Mouse (Mus musculus): ENCODE results near the gene Parp8.
"Not testable (repeated sequence)": the region's sequence is repeated elsewhere in the genome, so short reads cannot be mapped to it uniquely, and the experiment has no call there.

Gene Parp8

DNA sequence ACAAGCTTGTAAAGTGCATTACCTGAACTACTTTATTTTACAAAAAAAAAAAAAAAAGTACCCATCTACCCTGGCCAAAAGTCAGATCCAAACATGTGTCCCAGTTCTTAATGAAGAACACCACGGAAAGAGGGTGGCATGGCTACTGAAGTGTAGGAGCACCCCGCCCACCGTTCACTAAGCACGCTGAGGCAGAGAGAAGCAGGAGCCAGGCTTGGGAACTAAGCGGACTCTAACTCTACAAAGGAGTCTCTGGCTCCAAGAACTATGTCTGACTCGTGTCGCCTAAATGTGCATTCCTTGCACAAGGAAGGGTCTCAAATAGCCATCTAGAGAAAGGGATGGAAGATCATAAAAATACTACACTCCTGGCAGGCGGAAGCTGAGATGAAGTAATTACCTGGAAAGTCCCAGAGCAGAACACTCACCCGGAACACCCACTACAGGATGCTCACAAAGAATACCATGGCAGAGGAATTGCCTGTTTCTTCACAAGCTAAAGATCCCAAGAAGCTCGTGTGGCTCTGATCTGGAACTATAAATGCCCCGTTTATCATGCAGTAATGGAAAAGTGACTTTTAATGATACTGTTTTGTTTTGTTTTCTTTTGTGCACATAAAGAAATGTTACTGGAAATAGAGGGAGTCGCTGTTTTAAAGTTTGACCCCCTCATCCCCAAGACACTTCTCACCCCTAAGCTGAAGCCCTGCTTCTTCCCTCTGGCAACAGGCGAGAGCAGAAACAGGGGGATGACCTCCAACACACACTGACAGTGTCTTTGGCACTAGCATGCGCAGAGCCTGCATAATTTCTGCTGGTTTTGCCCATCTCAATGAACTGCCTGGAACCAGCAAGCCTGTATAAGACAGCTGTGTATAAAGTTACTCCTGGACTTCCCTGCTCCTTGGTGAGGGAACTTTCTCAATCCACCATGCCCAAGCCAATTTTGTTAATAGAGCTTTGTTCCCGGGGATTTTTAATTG, 62.6 kb downstream of the Parp8 start:
- no peak for DNase-seq (ENCODE audit: low spot score in 2 of 2)

DNA sequence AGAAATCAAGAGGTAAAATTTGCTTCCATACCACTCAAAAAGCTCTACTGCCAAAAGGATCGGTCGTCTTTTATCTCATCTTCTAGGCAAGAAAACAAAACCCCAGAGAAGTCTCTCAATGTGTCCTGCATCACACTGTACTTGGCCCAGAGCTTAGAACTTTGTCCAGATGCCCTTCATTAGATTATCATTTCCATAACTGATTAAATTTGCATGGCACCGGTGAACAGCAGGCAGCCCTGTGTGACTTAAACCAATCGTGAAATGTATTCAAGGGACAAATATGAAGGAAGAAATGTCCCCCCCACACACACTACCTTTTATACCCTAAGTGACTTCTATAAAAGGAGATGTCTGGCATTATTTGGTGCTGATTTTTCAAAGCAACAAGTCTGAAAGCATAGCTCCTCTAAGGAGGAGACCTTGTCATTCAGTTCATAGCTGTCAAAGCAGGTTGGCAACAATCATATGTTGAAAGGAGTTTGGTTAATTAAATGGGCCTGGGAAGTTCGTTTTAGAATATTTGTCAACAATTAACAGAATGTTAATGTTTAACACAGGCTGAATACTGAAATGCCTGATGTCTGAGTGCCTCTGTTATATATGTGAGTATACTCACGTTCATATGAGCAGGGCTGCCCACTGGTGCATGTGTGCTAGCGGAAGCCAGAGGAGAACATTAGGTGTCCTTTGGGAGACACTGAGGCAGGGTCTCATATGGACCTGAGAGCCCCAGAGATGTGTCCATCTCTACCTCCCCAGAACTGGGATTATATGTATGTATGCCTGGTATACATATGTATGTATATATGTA, 66.4 kb downstream of the Parp8 start:
- DNase-seq (ENCODE audit: low spot score in 2 of 2) = no peak

DNA sequence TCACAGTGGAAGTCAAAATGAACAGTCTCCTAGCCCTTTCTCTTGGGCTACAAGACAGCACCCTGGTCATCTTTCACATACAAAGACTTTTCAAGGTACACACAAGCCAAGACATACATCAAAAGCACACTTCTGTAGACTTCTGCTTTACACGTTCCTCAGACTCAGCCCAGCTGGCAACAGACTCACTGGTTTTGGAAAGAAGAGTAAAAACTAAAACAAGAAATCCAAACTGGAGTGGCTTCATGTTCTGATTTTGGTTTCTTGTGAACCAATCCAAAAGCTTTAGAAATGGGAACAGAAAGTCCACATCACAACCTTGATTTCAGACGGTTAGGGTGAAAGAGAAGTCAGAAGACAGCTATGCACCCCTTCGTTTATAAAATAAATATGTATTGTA, 67.8 kb downstream of the Parp8 start:
- DNase-seq (ENCODE audit: low spot score in 2 of 2) = no peak

DNA sequence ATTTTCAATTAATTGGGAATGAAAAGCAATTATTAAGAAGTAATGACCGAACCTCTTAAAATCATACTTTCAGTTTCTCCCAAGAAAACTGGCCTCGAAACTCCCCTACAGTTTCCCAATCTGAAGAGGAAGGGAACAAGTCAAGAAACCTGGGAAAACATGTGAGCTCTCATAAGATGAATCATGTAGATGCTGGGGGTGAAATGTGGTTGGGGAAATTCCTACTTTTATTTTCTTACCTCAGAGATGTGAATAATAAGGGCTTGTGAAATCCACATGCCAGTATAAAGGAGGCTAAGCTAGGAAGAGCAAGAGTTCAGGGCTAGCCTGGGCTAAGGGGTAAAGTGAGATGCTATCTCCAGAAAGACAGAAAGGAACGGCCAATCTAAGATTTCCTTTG, 74.0 kb downstream of the Parp8 start:
- DNase-seq (ENCODE audit: low spot score in 2 of 2) = no peak

DNA sequence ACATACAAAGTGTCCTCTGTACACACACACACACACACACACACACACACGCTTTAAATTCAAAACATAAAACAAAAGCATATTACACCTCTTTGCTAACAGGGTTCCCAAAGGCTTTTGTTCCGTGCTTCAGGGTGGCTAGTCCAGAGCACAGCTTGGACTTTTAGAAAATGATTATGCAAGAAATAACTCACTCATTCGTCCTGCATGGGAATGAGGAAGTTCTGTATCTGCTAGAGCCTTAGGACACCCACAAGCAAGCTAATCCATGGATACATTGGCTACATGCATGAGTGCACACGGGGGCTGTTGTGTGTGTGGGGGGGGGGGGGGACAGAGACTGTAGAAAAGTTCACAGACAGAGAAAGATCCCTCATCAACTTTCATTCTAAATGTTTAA, 75.8 kb downstream of the Parp8 start:
- DNase-seq (ENCODE audit: low spot score in 2 of 2) = no peak

DNA sequence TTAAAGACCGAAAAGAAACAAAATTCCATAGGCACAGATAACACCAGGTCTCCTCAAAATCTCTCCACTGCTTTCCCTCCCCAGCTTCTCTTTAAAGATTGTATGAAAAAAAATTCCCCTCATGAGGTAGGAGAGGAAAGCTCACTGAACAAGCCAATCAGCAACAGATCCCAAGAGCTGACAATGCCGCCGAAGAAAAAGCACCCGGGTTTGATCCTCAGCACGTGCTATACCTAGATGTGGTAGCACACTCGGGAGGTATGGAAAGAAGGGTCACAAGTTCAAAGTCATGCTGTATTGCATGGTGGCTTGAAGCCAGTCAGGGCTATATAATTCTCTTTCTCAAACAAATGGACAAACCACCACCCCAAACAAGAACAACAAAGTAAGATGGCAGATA, 76.3 kb downstream of the Parp8 start:
- no peak for DNase-seq (ENCODE audit: low spot score in 2 of 2)

DNA sequence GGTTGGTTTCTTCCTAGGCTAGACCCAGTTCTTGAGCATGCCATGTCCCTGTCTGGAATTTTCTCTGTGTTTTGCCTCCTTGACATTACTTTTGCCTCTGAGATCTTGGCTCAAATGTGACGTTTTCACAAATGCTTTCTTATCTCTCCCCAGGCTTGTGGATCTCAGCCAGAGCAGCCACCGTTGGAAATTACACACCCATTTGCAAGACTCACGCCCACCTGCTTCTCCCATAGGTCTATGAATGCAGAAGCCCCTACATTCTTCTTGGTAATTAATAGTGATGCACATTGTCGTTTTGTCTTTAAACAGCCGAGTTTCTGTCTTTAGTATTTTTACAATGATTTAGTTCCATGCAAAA, 77.1 kb downstream of the Parp8 start:
- DNase-seq (ENCODE audit: low spot score in 2 of 2) = no peak

DNA sequence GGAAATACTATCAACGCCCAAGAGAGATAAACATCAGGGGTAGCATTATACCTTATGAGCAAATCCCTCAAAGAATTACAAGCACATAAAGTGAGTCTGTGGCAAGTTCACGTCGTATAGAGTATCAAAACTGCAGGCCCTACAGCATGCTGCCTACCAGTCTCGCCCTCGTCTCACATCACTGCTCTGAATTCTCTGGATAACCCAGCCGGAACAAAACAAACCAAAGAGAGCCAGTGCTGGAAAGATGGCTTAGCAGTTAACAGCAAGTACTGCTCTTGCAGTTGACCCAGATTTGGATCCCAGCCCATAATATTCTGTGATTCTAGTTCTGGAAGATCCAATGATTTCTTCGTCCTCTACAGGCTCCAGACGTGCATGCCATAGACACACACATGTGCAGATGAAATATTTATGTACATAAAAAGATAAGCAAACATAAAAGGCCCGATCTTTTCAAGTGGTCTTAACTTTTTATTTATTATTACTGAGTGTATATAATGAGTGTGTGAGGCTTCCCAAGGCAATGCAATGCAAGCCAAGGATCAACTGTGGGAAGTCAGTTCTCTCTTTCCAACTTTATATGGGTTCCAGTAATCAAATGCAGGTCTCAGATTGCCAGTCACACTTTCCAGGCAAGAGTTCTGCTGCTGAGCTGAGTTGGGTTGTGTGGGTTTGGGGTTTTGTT, 77.6 kb downstream of the Parp8 start:
- DNase-seq (ENCODE audit: low spot score in 2 of 2) = no peak

DNA sequence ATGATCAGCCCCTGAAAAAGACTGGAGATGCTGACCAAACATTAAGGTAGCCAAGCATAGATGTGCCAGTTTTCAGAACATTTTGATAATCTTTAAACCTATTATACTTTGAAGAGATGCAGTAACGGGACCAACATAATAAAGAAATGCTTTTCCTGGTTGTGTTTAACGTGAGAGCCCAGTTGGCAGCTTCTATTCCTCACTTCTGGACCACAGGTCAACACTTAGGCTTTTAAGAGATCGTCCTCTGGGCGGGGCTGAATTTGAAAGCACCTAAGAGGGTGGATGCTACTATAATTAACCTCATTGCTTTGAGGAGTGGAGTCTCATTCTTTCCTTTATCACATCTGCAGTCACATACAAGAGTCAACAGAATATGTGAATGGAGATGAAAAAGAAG, 78.8 kb downstream of the Parp8 start:
- no peak for DNase-seq (ENCODE audit: low spot score in 2 of 2)

DNA sequence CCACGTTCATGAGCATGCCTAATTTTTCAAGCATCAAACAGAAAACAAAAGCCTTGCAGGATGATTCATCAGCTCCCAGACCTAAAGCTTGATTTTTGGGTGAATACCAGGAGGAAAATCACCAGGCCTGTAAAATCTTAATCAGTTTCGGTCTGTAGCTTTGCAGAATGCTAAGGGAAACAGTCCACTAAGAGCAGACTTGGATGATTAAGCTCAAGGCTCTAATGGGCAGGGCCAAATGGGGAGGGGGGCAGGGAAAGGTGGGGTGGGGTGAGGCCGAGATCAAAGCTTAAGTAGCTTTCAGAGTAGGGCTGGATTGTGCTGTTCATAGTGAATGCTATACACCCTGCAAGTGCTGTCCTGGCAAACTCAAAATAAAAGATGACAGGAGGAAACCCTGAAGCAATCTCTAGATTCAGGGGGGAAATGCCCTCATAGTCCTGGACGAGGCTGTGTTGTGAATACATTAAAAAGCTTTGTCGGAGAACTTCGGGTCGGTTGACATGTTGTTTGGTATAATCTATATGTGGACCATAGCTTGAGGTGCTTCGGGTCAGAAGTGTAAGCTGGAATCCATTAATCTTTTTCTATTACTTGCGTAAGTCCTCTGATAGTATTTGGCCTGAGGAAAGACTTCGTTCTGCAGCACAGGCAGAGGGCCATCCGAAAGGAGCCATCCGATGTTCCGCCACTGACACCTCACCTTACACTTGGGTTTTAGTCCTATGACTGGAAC, 83.9 kb downstream of the Parp8 start:
- no peak for DNase-seq (ENCODE audit: low spot score in 2 of 2)

DNA sequence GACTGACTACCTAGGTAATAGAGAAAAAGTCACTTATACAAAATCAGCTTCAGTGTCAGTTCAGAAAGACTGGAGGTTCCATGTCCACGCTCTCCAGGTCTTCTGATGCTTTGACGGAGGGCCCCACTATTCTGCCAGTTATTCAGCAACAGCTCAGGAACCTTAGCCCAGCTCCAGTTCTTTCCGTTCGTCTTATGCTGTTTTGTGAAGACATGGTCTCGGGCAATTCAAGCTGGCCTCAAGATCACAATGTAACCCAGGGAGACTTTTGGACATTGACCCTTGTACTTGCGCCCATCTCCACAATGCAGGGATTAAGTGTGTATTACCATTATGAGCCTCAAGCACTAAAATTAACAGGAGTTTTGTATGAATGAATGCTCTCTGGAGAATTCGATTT, 84.6 kb downstream of the Parp8 start:
- no peak for DNase-seq (ENCODE audit: low spot score in 2 of 2)

DNA sequence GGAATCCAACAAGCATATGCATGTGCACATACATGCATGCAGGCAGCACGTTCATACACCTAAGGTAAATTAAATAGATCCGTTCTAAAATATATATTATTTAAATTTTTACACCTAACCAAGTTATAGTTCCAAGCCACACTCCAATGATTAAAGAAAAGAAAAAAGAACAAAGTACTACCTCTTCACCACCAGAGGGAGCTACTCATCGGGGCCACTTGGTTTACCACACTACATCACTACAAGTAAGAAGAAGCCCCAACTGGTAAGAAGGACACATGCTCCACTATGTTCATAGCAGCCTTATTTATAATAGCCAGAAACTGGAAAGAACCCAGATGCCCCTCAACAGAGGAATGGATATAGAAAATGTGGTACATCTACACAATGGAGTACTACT, 88.3 kb downstream of the Parp8 start:
- not testable (repeated sequence) for DNase-seq (ENCODE audit: low spot score in 2 of 2)

DNA sequence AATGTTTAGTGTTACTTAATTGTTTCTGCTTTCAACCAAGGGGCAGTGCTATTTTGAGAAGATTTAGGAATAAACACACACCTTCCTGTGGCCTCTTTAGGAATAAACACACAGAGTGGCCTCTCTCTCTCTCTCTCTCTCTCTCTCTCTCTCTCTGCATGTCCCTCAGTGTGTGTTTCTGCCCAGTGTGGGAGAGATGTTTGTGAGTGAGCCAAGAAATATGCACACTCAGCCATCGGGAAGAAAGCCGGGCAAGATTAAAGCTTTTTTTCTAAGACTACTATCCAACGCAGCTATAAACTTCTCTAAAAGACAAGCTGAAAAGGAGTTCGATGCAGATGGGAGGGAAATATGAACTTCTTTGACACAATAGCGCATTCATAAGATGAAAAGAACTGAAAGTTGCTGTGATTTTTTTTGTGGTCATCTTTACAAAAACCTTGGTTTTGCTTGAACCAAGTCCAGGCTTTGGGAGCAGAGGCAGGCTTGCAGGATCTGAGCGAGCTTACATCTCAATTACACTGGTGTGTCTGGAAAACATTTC, 107.9 kb downstream of the Parp8 start:
- DNase-seq (ENCODE audit: low spot score in 2 of 2) = no peak

DNA sequence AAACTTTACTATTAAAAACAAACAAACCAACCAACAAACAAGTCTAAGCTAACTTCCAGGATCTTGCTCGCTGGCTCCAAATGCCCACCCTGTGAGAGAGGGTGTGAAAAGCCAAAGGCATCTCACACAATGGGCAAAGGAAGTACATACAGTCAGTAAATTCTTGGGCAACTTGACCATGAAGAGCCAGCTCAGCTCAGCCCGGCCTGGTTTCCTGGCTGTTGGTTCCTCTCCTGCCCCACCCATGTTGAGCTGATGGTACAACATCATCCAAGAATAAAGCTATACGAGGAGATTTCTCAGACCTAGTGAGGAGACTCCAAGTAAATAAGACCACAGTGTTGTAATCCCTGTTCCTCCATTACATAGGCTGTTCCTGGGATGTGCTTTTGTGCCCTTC, 117.1 kb downstream of the Parp8 start:
- DNase-seq (ENCODE audit: low spot score in 2 of 2) = no peak

DNA sequence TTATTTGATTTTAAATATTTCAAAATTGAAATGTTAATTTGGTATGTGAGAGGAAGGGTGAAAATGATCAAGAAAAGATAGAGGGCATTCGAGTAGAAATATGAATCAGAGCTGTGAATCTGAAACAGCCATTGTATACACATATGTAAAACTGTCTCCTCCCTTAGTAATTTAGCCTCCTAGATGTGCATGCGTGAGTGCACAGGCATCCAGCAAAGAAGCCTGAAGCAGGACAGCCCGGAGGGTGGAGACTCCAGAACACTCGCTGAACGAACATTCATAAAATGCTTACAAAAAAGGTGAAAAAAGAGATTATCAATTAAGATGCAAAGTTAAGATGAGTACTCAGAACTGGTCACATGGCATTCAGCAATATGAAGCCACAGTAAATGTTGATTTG, 121.9 kb downstream of the Parp8 start:
- no peak for DNase-seq (ENCODE audit: low spot score in 2 of 2)

DNA sequence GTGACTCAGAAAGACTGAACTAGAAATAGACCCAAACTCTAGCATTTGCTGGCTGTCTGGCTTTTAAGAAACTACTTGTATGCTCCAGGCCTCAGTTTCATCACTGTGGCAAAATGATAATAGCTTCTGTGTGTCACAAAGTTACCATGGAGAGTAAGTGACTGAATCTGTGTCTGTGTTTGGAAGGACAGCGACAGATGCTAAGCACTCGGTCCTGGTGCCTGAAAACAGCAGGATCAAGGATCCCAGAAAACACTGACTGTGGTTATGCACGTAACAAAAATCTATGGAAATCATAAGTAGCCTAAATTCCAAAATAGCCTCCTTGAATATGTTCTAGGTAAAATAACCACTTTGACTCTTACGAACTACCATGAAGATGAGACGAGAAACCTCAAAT, 126.9 kb downstream of the Parp8 start:
- DNase-seq (ENCODE audit: low spot score in 2 of 2) = no peak

DNA sequence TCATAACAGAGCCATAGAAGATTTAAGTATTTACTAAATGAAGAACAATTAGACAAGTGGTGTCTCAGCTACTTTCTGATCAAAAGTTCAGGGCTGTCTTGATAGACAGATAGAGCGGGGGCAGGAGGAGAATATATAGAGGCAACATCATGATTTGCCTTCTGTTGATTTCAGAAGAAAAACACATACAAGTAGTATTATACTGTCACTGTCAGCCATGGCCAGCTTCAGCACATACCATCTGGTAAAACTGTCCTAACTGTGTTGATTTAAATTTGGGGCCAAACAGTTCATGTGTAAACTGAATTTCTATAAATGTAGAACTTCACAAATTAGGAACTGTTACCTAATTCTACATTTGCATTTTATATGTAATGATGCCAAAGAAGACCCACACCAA, 127.6 kb downstream of the Parp8 start:
- DNase-seq (ENCODE audit: low spot score in 2 of 2) = no peak

DNA sequence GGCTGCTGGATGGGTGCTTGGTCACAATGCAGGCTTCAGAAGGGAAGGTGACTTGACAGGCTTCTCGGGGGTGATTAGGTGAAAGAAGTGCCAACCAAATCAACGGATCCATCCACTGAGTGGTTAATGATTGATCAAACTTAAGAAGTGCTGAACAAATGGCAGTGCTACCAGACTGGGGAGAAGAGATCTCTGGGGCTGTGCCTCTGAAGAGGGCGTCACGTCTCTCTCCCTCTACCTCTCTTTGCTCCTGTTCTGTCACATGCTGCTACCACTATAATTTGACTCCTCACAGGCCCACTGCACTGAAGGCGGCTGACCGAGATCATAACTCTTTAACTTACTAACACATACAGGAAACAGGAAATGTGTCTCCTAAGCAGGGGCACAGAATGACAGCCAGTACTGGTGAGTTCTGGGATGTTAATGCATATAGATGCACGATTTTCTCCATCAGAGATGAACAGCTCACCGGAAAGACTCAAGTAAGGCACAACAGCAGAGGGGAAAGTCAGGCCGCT, 140.9 kb downstream of the Parp8 start:
- DNase-seq (ENCODE audit: low spot score in 2 of 2) = no peak

DNA sequence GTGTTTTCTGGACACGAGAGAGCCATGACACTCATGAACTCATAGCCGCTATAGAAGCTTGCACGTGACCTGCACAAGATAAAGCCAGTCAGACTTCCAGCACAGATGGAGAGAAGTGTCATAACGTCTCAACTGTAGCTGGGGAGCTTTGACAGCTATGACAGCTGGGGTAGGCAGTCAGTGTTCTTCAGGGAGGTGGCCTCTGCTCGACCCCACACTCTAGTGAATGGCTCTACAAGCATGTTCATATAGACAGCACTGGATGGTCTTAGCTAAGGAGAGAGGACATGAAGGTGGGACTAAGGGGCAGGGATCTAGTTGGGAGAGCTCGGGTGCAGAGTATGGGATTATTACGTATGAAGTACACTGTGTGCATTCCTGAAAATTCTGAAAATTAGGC, 143.1 kb downstream of the Parp8 start:
- DNase-seq (ENCODE audit: low spot score in 2 of 2) = no peak

DNA sequence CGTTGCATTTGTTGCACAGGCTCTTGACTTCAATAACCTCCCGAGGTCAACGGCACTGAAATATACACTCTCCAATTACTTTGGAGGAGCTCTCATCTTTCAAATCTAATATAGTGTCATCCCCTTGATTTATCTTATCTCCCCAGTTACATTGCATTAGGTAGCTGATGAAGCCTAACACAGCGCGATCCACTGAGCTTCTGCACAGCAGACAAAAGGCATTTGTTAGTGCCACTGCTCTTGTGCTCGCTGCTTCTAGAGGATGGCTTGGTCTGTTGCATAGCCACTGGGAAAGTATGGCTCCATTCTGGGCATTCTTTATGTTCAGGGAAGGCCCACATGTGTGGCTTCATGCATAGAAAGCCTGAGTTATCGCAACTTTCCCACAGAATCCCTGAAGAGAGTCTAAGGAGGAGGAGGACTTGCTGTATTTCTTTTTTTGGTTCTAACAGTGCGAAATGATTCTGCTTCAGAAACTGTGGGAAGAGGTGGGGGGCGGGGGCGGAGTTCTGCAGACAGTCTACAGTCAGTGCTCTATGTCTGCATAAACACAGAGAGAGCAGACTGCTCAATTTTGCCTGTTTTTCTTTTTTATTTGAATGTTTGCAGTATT, 145.7 kb downstream of the Parp8 start:
- DNase-seq (ENCODE audit: low spot score in 2 of 2) = no peak

DNA sequence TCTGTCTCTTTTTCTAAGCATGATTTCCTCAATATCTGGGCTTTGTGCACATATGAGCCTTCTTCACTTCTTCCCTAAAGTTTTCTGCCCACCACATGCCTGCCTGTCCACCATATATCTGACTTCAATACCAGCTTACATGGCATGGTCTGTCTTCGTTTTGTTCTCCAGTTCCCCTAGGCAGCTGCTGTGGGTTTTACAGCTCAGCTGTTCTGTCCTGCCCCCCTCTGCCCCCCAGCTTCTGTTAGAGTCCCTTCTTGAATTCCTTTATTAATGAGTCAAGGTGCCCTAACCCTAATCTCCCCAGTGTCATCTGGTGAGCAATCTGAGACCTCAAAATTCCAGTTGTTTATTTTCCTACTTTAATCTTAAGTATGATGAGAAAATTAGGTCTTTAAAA, 155.1 kb downstream of the Parp8 start:
- no peak for DNase-seq (ENCODE audit: low spot score in 2 of 2)
